Mouse (Mus musculus) urinary bladder, postnatal 10 days (tissue): ENCODE results near the gene Zfp839.
"Not testable (repeated sequence)": the region's sequence is repeated elsewhere in the genome, so short reads cannot be mapped to it uniquely, and the experiment has no call there.

Experiments used
- DNase-seq: peaks from one replicate; pipeline ENCODE4 v3.0.0; 2022; ENCODE audit warnings: low spot score

Zfp839 gene

GRCm38 (mm10) chr12:110840348-110841198 lies 9.5 kb upstream of the Zfp839 start, which contains the start of gene Mok:
TSS of gene Mok (minus strand) at chr12:110840939.
- DNase-seq, result peak; percentile 89

GRCm38 (mm10) chr12:110841731-110842493 lies 8.1 kb upstream of the Zfp839 start:
- no peak for DNase-seq

- no peak for DNase-seq
Measured at GRCm38 (mm10) chr12:110843194-110844048, 6.6 kb upstream of the Zfp839 start.

GRCm38 (mm10) chr12:110844227-110845130 lies 5.6 kb upstream of the Zfp839 start:
- no peak for DNase-seq

GRCm38 (mm10) chr12:110845131-110845880 lies 4.7 kb upstream of the Zfp839 start:
- peak; percentile 73 for DNase-seq

- DNase-seq, result no peak
Measured at GRCm38 (mm10) chr12:110846191-110846765, 3.8 kb upstream of the Zfp839 start.

- no peak for DNase-seq
Measured at GRCm38 (mm10) chr12:110850929-110851256, 840 bp downstream of the Zfp839 start.

- DNase-seq, result no peak
Measured at GRCm38 (mm10) chr12:110851414-110851813, 1.4 kb downstream of the Zfp839 start.

GRCm38 (mm10) chr12:110851923-110852322 lies 1.9 kb downstream of the Zfp839 start:
- DNase-seq, result no peak

- DNase-seq, result no peak
Measured at GRCm38 (mm10) chr12:110854786-110855737, 5.0 kb downstream of the Zfp839 start.

- DNase-seq, result no peak
Measured at GRCm38 (mm10) chr12:110857196-110857595, 7.1 kb downstream of the Zfp839 start.

GRCm38 (mm10) chr12:110858681-110859080 lies 8.6 kb downstream of the Zfp839 start:
- not testable (repeated sequence) for DNase-seq

GRCm38 (mm10) chr12:110860293-110860692 lies 10.2 kb downstream of the Zfp839 start:
- no peak for DNase-seq

GRCm38 (mm10) chr12:110861256-110861655 lies 11.2 kb downstream of the Zfp839 start:
- DNase-seq, result no peak

GRCm38 (mm10) chr12:110864008-110864407 lies 14.0 kb downstream of the Zfp839 start:
- no peak for DNase-seq

- DNase-seq, result no peak
Measured at GRCm38 (mm10) chr12:110865571-110865970, 15.5 kb downstream of the Zfp839 start.

- DNase-seq, result no peak
Measured at GRCm38 (mm10) chr12:110865989-110866388, 15.9 kb downstream of the Zfp839 start.

GRCm38 (mm10) chr12:110870107-110870506 lies 20.1 kb downstream of the Zfp839 start:
- no peak for DNase-seq

- DNase-seq, result no peak
Measured at GRCm38 (mm10) chr12:110871247-110871646, 21.2 kb downstream of the Zfp839 start.
